Mouse (Mus musculus) retina, postnatal 7 days (tissue): Measurements from ENCODE around the gene Orm3.

Source experiments
- DNase-seq: peaks from one replicate; pipeline ENCODE4 v3.0.0-alpha.2; 2012; ENCODE audit warnings: low read depth, low spot score

Gene Orm3

DNA sequence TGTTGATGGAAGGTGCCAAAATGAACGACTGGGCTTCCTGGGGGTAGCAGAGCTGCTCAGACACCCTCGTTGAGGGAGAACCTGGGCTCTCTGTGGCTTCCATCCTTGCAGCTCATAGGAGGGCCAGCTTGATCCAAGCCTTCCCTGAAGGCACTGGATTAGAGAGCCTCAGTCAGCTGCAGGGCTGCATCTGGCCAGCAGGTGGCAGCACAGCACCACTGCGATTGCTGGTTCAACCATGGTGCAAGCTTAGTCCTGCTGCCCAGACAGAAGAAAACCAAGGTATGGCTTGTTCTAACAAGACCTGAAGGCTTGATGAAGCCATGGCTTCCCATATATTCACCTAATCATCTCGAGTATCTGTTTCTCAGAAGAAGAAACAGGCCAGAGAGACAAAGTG, 12.6 kb downstream of the Orm3 start:
- peak; percentile 76 for DNase-seq

DNA sequence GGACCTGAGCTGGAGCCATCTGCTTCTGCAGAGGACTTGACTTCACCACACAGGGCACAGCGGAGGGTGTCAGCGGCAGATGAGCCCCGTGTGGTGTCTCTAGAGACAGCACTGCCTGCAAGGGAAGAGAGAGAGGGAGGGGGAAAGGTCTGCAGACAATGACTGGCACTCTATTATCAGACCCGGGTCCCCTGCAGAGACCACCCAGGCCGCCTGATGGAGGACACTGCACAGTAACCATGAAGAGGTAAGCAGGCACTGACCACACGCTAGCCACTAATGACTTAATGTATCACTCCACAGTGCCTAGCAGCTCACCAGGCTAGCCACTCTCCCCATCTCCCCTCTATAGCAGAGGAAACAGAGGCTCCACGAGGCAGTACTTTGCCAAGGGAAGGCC, 14.9 kb downstream of the Orm3 start:
- DNase-seq = no peak

DNA sequence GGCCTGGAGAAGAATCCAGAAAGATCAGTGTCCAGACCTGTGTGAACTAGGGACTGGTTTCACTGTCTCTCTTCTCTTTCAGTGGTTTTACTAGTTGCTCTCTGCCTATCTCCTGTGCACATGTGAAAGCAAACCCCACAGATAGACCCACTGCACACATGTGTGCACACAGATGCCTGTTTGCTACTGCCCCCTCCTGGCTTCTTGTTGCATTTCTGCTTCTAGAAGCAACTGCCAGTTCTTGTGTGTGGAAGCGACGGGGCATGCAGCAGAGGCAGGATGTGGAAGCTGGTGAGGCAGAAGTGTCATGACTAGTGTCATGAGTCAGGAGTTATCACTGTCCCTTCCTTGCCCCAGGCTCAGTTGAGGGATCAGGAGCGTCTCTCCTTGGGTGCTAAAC, 15.9 kb downstream of the Orm3 start:
- DNase-seq = no peak

DNA sequence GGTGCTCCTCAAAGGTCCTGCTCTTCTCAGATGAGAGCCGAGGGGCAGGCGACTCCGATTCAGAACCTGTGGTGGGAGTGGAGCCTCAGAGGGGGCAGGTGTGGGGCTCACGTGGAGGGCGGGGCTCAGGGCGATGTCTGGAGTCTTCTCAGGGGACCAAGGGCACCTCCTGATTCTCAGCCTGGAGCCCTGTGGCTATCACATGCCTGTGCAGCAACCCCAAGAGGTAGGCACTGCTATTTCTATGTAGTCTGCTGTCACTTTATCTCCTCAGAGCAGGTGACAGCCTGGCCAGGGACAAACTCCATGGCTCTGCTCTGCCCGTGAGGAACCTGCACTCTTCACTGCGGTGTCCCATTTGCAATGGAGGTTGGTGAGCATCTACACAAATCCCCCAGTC, 17.4 kb downstream of the Orm3 start:
- DNase-seq = no peak

DNA sequence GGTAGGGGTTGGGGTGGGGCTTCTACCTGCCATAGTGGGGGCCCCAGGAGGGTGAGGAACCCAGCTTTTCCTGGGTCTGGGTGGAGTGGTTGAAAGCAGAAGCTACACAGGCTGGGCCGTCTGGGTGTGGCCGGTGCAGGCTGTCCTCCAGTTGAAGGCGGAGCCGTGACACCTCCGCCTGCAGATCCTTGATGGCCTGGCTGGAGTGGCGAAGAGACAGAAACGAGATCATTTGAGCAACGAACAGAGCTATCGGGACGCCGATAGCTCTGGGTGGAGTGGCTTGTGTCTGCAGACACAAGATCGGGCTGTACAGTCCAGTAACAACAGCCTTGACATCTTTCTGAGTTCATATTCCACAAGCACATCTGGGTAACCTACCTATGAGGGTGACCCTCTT, 18.4 kb downstream of the Orm3 start:
- DNase-seq = no peak

DNA sequence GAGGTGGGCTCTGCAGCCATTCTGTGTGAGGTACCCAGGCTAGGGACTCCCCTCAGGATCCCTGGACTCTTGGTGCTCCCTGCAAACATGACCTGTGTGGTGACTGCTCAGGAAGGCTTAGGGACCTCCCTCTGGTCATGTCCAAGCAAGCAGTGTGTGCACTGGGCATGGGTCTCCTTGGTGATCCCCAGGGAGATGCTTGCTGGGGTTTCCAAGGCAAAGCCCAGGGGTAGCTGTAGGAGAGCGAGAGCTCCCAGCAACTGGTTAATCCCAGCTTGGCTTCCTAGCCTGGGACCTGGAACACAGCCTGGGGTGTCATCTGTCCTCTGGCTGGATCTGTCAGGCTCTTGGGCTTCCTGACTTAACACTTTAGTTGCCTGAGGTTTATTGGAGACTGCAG, 19.4 kb downstream of the Orm3 start:
- DNase-seq = no peak

DNA sequence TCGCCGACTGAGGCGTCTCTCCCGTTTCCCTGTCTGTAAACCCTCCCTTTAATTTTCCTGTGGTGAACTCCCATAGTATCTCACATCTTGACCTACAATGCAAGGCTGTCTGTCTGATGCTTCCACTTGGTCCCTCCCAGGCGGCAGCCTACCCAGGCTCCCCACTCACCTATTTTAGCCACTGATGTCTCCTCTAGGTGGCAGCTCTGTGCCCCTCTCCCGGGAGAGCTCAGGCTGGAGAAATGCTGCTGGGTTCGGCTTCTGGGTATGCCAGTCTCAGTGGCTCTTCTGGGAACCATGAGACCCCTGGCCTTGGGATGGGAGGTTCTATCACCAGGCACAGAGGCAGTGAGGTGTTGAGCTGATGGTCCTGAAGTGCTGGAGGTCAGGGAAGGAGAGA, 21.5 kb downstream of the Orm3 start:
- DNase-seq = no peak

DNA sequence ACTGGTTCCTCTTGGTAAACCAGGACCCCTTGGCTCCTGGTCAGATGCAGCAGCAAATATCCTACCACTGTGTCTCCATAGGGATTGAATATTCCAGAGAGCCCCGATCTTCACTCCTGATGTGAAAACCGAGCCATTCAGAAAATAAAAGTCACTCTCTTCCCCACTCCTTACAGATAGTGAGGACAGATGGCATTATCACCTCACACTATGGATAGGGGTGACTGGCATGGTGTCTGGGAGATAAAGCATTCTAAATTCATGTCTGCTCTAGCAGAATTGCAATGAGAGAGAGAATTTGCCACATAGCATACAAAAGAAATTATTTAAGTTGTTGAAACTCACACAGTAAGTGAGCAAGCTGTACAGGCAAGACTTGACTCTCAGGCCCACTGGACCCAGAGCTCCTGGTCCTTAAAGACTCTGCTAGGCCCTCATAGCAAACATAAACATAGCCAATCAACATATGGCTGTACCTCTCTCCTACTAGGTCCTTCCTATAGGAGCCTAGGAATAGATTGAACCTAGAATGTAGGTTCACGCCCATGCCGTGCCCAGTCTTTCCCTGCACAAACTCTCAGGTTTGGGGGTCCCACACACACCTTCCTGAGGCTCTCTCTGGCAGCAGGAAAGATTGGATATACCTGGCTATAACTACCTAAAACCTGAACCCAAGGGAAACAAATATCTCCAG, 26.9 kb downstream of the Orm3 start:
- DNase-seq = no peak

DNA sequence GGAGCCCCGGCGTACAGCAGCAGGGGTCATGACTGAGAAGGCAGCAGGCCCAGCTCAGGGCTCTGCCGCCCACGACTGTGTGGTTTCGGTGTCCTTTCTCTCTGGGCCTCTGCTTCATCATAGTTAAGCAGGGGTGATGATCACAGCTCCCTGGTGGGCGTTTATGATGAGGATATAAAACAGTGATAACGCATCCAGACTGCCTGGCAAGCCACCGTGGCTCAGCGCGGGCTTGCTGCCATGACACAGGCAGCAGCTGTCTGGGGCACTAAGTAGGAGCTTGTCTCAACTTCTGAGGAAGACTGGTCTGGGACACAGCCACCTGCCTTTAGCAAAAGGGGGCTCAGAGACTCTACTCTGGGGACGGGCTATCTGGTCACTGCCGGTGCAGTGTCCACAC, 27.5 kb downstream of the Orm3 start:
- no peak for DNase-seq

DNA sequence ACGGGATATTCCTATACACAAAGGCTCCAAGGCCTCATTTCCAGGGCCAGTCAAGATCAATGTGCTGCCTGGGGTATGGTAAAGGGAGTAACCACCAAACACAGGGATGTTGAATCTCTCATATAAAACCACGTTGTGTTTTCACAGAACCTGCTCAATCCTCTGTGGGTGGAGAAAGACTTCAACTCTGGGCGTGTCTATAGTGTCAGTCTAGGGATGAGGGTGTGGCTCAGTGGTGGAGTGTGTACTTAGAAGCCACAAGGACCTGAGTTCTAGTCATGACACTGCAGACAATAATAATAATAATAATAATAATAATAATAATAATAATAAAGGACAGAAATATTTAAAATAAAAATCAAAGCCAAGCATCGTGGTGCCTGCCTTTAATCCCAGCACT, 28.3 kb downstream of the Orm3 start:
- no peak for DNase-seq

DNA sequence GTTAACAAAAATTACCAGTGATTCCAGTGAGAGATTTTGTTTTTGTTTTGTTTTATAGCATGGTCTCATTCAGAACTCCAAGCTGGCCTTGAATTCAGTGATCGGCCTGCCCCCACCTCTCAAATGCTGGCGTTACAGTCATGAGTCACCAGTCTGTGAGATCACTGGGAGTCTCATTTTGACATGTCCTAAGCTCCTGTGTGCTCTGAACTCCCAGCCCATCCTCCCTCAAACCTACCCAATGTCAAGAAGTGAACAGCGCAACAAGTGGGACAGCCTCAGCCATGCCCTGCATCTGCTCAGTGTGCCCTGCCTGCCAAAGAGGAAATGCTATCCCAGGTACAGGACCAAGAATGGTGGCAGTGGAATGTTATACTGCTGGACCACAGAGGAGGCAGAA, 29.3 kb downstream of the Orm3 start:
- DNase-seq = no peak

DNA sequence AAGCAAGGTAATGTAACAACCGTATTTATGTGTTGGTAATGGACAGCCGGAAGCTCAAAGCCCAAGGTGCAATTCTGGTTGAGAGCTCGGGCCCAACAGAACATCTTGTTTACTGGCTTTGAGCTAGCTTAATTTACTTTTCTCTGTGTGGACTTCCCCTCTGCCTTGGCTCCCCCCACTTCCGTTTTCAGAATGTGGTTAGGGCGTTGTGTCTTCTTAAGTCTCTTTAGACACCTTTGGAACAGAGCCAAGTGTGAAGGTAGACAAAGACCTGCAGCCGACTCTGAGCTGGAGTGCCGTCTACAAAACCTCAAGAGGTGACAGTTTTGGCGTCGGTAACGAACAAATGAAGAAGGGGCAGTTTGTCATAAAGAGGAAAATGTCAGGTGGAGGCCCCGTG, 29.8 kb downstream of the Orm3 start:
- no peak for DNase-seq

DNA sequence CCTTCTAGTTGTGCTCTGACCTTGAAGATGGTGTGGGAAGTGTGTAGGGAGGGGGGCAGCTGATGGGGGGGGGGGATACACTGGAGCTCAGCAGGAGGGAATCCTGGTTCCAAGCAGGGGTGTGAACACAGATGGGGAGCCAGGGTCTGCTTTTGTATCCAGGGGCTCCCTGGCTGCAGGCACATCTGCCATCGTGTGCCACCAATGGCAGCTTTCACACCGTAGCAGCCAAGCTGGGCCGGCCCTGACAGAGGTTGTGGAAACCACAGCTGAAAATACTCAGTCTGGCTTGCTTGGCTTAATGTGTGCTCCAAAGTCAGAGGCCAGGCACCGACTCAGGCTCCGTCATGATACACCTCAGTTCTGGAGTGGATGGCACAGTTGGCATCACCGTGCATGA, 32.1 kb downstream of the Orm3 start:
- no peak for DNase-seq

DNA sequence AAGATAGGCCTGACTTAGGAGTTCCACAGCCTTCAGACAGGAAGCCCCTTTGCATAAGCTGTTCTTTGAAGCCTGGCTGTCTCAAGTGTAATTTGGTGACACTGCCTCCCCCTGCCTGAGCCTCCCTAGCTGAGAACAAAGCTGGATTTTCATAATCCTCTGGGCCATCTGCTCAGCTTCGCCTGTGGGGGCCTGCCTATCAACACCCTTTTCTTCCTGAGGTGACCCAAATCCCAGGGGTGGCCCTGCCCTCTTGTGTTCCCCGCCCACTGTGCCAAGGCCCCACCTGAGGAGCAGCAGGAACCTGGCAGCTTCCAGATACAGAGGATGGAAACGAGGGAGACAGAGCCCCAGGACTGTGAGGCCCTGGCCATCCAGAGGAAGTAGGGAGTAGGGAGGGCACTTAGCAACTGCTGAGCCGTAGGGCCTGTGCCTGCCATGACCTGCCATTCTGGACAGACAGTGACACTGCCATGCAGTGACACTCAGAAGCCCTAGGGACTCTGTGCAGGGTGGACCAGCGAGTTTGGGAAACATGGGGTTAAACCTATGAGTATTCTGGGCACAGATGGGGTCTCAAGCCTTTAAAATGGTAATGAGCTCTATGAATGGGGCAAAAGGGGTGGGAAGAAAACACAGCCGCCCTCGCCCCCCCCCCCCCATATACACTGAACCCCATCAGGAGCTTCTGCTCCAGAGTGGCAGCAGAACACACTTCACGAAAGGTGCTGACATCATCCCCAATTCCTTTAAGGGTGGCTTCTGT, 33.3 kb downstream of the Orm3 start:
- peak; percentile 93 for DNase-seq

DNA sequence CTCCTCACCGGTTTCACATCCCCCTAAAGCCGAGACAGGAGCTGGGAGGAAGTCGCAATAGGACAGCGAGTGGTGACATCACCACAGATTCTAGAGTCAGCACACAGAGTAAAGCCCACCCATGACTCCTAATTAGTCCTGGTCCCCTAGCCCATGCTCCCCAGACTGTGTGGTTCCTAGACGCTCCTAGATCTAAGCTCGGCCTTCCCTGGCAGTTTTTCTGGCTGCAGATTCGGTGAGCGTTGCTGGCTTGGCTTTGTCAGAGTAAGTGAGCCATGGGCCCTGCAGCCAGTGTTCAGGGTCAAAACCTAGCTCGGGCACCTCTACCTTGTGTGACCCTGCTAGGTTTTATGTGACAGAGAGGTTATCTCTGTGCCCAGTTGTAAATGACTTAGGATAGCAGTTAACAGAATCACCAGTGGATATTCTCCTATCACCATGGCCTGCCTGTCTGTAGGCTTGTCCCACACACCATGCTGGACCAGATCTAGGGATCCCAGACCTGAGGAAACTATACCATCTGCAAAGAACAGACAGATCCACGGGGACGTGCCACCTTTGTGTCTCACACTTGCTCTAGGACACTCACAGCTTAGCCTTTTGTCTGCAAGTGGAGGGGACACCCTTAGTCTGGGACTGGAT, 34.0 kb downstream of the Orm3 start:
- no peak for DNase-seq

DNA sequence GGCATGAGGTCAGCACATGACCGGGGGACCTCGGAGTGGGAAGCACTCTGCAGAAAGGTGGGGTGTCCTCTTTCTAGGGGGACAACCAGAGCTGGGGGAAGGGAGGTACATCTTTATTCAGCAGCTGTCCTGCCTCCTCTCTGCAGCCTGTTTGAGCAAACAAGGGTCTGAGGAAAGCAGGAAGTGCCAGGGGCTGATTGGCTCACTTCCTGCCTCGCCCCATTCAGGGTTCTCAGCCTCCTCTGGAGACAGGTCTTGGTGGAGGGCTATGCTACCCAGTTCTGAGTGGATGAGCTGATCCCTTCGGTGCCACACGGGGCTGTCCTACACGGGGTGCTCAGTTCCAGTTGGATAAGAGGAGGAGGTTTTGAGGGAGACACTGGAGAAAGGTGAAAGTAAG, 35.4 kb downstream of the Orm3 start:
- DNase-seq = no peak

DNA sequence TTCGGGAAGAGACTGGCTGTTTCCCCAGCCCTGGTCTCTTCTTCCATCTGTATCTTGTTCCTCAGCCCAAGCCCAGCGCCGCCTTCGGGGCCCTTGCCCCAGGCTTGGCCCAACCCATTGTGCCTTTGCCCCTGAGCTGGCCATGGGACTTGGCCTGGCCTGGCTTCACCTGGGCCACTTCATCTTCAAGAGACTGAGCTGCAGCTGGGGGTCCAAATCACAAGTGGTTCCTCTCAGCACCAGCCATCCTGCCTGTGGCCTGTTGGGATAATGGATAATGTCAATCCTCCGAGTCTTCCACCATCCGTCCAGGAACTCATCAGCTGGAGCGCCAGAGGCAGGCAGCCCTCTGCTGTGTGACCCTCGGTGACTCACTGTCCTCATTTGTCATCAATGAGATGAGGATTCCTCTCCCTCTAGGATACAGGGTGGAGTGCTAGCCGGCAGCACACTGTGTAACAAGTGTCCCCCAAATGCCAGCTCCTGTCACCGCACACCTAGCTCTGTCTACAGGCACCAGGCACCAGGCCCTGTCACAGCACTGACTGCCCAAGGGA, 42.1 kb downstream of the Orm3 start:
- no peak for DNase-seq

DNA sequence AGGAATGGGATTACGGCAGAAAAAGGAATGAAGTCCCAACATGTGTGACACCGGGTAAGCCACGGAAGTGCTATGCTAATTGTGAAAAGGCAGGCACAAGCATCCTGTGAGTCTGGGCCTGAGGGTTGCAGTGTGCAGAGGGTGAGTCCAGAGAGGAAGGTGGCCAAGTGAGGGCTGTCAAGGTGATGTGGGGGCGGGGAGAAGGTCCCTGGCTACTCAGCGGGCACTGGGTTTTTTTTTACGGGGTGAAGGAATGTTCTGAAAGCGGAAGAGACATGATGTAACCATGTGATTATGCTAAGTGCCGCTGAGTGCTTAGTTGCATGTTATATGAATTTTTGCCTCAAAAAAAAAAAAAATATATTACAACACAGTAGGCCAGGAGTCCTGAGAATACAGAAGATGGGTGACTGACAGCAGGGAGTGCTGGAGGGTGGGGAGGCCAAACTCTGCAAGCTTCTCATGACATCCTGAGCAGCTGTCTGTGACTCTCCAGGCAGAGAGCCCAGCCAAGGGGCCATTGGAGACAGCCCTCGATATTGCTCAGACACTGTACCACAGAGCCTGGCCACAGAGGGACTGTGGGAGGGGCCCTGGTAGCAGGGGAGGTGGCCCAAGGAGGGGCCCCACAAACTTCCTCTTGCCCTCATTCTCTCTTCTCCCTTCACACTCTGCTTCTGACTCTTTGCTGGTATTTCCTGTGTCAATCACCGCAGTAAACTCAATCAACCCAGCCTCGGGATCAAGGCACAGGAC, 43.1 kb downstream of the Orm3 start:
- DNase-seq = no peak

DNA sequence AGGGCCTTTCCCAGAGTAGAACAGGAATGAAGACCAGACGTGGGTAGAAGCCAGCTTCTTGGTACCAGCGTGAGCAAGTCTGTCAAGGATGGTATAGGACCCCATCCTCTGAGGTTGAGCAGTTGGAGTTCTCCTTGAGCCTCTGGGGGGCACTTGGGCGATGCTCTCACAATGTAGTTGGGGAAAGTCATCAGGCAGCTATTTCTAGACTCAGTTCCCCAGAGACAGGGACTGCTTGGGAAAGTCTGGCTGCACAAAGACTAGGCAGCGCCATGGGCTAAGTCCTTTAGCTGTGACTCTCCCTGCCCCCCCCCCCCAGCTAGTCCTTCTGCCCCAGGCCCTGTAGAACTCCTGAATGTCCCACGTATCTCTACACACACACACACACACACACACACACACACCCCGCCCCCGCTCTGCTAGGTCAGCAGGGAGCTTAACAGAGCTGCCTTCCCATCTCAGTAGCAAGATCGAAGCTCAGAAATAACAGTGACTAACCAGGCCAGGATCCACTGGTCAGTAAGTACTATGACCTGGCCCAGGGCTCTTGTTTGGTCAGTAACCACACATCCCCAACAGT, 43.8 kb downstream of the Orm3 start:
- DNase-seq = no peak

DNA sequence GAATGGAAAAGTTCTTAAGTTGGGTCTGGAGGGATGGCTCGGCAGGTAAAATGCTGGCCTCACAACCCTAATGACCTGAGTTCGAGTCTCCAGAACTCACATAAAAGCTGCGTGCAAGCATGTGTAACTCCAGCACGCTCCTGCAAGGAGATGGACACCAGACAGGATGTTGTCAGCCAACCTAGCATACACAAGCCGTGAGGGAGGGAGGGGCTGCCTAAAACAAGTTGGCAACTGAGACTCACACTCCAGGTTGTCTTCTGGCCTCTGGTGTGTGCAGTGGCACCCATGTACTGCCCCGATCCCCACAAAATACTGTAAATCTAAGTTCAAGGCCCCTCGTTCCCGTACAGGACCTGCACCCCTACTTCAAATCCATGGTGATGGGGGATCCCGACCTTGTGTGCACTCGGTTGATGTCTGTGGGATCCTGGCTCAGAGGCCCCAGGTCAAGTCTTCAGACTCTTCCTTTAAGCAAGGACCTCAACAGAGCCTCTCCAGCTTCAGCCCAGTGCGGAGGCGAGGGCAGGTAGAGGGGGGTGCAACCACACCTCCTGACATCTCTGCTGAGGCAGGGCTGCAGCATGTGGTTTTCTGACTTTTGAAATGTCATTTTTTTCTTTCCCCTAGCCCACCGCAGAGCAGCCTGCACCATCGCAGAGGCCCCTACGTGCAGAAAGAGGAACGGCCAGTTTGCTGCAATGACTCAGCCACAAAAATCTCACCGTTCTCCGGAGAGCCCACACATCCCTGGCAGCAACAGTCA, 44.8 kb downstream of the Orm3 start:
- no peak for DNase-seq

DNA sequence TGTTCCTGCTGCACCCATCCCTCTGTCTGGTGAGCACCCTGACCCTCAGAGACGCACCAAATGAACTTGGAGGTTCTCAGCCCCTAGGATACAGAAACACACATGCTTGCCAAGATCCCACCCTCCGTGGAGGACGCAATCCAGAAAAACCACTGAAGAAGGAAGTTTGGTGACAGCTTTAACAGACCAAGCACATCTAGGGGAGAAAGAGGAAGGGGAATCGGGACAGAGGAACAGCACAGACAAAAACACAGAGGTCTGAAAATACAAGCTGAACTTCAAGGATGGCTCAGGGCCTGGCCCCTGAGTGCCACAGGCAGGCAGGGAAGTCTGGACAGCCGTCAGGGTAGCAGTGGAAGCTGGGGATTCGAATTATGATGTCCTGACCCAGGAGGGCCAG, 45.7 kb downstream of the Orm3 start:
- no peak for DNase-seq
